Mouse (Mus musculus) heart, adult 11 months (tissue): ENCODE data around the gene Trmo.

Experiments
- DNase-seq: peaks from one replicate; pipeline ENCODE4 v3.0.0; 2022

The Trmo gene

DNA sequence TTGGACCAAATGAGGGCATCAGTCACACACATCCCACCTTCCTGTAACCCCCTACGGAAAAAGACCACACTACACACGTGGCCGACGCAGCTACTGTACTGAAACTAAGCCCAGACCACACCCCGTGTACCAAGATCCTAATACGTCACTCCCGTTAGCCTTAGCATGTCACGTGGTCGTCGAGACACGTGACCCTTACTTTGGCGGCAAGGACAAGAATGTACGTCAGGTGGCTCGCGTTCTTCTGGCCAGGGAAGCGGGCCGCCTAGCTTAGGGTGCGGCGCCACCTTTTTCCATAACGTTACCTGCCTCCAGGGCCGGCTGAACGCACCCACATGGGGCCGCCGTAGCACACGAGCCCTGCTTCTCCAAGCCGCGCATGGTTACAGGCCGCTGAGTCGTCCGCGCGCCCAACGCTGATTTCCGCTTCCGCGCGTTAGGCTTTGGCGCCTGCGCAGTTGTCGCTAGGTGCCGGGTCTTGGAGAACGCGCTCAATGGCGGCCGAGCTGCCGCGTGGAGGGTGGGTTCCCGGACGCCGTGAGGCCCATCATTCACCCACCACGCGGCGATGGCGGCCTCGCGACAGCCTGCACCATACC lies at the start of gene Trmo:
Gene Trmo (minus strand): TSS at position 425 of the 599 bp plus-strand sequence.
- DNase-seq: peak; percentile 99

DNA sequence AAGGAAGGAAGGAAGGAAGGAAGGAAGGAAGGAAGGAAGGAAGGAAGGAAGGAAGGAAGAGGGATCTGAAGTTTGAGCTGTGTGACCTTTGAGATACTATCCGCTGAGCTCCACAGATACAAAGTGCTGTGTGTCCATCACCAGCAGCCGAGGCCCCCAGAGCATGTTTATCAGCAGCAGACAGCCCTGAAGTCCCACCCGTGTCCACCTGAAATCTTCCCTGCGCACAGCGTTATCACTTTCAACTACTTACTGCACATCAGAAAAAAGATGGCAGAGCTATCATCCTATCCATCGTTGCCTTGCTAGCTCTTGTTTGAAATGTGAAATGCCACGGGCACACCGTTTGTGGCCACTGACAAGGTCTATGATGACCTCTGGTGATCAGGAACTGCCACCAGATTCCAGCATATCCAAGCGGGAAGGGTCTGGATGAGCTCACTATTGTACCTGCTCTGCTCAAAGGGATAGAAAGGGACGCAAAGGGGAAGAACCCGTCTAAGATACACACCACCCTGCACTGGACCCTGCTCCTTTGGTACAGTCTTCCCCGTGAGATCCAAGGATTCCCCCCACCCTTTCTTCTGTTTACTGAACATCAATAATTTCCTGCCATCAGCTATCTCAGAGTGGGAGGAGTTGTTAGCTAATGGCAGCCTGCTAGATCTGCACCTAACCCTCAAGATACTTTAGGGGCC lies 43.3 kb upstream of the Trmo start:
- DNase-seq: no peak

- no peak for DNase-seq
These were observed 39.8 kb upstream of the Trmo start for GRCm38 (mm10) chr4:46428903-46429499.

DNA sequence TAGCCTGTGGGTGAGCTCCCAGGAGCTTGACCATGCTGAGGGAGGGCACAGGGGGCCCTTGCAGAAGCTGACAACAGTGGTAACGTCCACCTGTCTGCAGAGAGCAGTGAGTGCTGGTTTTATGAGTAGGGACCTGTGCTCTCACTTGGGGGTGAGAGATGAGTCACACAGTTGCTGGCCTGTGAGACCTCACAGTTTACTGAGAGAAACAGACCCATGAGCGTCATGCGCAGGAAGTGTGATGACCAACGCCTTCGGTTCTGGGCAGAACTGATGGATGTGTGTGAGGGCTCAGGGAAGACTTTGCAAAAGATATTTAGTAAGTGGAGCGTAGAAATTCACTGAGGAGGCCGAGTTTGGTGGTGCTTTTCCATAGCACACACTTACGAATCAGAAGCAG lies 33.4 kb upstream of the Trmo start:
- DNase-seq: no peak

DNA sequence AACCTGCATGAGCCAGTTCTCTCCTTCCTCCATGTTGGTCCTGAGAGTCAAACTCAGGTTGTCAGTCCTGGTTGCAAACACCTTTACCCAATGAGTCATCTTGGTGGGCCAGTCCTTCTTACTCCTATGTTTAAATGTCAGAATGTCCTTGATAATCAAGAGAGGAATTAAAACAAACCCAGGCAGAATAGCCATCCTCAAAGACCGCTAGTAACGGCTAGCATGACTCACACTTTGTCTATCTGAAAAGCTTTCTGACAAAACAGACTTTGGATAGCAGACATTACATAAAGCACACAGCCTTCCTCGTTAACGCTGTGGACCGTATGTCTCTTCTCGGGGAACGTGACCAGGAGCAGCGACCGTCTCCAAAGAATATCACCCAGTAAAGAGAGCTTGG lies 29.6 kb upstream of the Trmo start:
- no peak for DNase-seq

- no peak for DNase-seq
These were observed 28.3 kb upstream of the Trmo start for GRCm38 (mm10) chr4:46417491-46417890.

GRCm38 (mm10) chr4:46413406-46413805 lies 24.2 kb upstream of the Trmo start, which contains the start of gene Hemgn:
Gene Hemgn (minus strand): TSS chr4:46413506.
- DNase-seq: no peak

- DNase-seq: no peak
These were observed 22.9 kb upstream of the Trmo start for GRCm38 (mm10) chr4:46412113-46412512.

DNA sequence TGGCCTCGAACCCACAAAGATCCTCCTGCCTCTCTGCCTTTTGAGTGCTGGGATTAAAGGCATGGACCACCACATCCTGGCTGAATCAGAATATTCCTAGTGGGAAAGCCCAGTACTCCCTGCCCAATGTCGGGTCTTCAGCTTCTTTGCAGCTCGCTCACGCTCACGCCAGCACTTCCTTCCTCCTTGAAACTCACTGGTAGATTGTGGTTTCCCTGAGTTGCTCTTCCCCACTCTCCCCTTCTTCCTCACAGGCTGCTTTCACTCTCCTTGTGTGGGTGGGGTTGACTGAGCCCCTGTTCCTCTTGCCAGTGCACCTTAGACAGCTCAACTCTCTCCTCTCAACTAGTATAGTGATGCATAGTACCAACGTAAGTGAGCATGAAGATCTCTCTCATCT lies 22.3 kb upstream of the Trmo start:
- peak; percentile 94 for DNase-seq

DNA sequence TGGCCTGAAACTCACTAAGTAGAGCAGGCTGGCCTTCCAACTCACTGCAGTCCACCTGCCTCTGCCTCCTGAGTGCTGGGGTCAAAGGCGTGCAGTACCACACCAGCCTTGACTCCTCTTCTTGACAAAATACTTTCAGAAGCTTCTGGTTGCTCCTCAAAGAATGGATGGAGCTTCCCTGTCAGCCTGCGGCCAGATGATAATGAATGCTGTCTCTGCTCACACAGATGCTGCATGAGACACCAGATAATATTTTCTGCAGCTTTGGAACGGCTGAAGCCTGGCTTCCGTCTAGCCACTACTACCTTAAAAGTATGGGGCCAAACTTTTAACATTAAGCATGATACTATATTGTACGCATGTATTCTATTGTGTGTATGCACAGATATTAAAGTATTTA lies 21.4 kb upstream of the Trmo start:
- no peak for DNase-seq

- peak; percentile 71 for DNase-seq
These were observed 17.9 kb upstream of the Trmo start for GRCm38 (mm10) chr4:46406966-46407703.

GRCm38 (mm10) chr4:46404042-46404795 lies 15.0 kb upstream of the Trmo start:
- peak; percentile 83 for DNase-seq

DNA sequence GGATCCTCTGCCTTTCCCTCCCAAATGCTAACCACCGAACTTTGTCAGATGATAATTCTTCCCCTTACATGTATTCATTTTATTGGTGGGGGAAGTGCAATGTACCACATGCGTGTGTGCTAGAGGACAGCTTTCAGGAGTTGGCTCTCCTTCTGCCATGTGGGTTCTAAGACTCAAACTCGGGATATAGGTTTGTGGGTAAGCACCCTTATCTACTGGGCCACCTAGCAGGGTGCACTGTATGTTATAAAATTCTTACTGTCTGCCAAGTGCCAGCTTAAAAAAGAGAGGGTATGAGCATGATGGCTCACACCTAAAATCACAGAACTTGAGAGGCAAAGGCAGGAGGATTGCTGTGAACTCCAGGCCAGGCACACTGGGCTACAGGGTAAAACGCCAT lies 9.6 kb upstream of the Trmo start:
- DNase-seq: no peak

GRCm38 (mm10) chr4:46395736-46396135 lies 6.5 kb upstream of the Trmo start:
- no peak for DNase-seq

DNA sequence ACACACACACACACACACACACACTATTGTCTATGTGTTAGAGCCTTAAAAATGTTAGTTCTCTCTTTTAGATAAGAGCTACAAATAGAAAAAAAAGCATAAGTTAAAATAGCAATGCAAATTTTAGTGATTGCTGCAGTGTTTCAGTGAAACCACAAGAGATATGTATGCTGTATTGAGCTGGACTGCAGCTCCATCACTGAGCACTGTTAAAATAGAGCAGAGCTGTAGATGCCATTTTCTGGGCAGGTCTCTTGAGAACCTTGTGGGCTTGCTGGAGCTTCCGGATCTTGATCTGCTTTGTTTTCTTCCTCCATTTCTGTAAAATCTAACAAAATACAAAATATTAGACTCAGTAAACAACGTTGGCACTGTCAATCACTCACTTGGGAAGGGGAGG lies 5.2 kb upstream of the Trmo start:
- DNase-seq: no peak

DNA sequence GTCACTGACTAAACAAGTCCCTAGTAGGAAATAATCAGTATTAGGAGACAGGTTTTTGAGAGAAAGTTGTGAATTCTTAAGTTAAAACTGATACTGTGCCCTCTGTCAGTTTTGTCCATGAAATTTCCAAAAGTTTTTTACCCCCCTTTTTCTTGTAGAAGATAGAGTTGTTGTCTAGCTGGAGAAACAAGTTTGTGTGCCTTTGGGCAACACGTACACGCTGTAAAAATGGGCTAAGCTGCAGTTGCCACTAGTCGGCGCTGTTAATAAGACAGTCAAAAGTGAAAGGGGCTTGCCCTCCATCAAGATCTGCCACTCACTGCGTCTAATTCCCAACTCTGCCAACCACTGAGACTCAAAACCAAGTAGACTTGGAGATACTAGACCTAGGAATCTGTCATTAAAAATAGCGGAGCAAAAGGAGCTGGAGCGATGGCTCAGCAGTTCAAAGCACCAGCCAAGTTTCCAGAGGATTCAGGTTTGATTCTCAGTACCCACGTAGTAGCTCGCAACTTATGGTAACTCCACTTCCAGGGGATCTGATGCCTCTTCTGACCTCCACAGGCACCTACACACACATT lies 1.2 kb upstream of the Trmo start:
- DNase-seq: peak; percentile 94

DNA sequence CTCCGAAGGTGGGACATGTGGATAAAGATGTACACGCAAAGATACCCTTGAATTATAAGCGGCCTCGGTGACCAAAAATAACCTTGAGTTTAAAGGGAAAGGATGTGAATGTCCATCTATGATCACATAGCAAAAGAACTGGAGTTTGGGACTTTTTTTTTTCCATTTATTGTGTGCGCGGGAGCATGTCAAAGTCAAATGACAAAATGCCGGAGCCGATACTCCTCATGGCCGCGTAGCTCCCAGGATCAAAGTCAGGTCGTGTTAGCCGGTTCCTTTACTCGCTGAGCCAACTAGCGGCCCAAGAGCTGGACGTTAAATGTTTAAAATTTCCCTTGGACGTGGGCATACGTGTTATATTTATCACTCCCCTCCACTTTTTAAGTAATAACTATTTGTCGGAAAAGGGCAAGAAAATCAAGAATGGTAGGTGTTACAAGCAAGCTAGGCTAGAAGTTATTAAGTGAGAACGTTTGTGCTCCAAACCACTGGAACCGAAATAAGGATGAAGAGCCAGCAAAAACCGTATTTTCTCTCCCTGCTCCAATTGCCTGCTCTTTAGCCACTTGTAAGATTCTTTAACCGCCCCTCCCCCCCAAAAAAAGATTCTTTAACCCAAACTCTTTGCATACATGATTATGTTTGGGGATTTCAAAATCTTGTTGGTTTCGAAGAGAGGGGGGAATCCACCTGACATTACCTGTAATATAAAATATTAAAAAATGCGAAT lies 540 bp upstream of the Trmo start:
- DNase-seq: no peak

DNA sequence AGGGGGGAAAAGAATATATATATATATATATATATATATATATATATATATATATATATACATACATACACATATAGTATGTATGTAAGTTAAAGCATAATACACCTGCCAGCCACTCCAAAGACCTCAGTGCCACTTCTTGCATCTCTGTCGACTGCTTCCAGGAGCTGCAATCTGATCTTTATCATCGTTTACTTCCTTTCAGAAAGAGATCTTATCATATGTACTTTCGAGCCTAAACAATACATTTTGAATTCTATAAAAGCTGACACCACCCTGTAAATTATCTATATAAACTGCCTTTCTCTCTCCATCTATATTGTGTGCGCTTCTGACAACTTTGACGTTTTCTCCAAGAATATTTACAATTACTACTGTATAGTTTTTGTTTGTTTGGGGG lies 681 bp downstream of the Trmo start:
- no peak for DNase-seq

- peak; percentile 98 for DNase-seq
These were observed 14.3 kb downstream of the Trmo start for GRCm38 (mm10) chr4:46374869-46375368.

- no peak for DNase-seq
These were observed 14.8 kb downstream of the Trmo start for GRCm38 (mm10) chr4:46374455-46374854.

DNA sequence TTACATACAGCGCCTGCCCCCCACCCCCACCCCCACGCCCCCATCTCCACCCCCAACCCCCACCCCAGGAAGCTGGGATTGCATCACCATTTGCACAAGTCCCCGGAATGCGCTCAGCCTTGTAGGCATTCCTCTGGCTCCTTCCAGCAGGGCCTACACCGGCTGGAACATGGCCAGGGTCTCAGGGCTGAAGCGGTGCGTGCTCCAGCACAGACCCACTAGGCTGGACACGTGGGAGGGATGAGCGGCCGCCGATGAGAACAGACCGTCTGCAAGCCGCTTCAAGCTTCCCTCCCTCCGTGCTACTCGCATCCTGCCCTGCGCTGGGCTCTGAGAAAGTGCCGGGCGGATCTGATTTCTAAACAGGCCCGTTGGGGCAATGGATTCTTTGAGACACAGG lies 18.2 kb downstream of the Trmo start:
- peak; percentile 97 for DNase-seq

GRCm38 (mm10) chr4:46370406-46370805 lies 18.8 kb downstream of the Trmo start:
- DNase-seq: no peak
